Mouse (Mus musculus): Measurements from ENCODE around the gene Meis2.

The Meis2 gene

DNA sequence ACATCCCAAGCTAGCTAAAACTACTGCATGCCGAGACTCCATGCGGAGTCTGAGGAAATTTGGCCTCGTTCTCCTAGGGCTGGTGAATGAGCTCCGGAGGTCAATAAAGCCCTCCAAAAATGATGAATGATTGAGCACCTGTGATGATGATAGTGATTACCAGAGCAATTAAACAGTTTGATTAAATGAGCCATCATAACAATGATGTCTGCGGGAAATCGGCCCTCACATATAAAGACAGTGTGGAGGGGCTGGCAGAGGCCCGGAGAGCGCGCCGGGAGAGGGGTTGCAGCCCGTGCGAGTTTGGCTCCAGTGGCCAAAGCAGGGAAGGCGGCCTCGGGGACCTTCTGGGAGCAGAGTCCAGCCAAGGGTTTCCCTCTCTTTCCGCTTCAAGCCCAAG, 2.1 kb upstream of the Meis2 start:
- DNase-seq, result peak; percentile 55

DNA sequence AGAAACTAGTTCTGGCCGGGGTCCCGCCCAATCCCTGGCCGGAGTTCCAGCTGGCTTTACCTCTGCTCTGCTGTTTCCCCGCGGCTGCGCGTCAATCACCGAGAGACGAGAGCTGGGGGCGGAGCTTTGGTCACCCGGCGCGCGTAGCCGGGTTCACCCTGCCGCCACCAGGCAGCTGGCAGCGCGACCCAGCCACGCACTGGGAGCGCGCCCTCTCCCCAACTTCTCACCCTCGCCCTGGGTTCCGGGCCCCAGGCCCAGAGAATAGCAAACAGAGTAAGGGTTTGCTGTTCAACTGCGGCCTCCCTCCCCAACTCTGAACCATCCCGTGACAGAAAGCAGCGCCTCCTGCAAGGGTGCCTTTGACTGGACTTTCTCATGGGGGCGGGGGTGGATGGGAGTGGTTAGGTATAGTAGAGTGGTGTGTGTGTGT, 1.4 kb upstream of the Meis2 start:
- peak; percentile 92 for DNase-seq

DNA sequence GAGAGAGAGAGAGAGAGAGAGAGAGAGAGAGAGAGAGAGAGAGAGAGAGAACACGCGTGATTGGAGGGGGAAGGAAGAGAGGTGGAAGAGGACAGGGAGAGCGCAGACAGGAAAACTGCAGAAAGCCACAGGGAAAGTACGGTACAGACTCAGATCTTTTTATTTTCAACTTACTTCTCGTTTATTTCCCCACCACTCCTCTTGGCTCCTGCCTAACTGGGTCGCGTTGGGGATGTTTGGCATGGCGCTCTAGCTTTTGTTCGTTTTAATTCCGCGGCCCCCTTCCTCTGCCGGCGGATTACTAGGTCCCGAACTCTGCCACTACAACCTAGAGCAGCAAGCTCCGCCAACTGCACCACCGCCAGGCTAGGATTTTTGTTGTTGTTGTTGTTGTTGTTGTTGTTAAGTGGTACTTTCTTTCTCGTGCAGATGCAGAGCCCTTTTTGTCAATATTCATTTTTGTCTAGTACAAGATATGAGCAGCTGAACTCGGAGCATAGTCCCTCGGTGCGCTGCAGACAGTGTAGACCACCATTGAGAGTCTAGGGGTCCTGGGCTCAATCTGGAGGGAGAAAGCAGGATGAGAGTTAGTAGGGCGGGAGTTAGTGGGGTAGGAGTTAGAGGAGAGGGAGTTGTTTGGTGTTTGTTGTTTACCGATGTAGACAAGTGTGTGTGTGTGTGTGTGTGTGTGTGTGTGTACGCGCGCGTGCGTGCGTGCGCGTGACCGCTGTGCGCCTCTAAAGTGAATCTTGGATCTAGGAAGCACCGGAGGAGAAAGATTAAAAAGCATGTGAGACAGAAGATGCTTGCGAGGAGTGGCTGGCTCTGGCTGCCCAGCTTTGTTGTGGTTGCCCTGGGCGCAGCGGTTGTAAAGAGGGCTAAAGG, 660 bp upstream of the Meis2 start:
- DNase-seq, result no peak

- peak; percentile 59 for DNase-seq
Measured at GRCm38 (mm10) chr2:116065057-116065456, 582 bp downstream of the Meis2 start.

- peak; percentile 60 for DNase-seq
Measured at GRCm38 (mm10) chr2:116064521-116064920, 1.1 kb downstream of the Meis2 start.

- peak; percentile 69 for DNase-seq
Measured at GRCm38 (mm10) chr2:116063819-116064293, 1.8 kb downstream of the Meis2 start.

- peak; percentile 58 for DNase-seq
Measured at GRCm38 (mm10) chr2:116062761-116063441, 2.7 kb downstream of the Meis2 start.

DNA sequence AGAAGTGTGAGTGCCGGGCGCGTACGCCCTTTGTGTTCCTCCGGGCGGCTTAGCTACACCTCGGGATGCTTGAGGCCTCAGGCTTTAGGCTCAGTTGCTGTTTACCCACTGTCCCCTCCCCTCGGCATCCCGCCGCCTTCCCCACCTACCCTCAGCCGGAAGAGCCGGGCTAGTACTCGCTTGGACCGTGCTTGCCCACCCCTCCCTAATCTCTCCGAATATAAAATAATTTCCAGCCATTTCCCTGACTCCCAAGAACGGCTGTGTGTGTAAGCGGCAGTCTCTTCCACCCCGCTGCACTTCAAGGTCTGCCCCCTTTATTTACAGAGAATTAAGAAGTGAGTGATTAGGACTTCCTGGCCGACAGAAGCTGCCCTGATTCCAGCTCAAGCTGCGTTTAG, 3.4 kb downstream of the Meis2 start:
- DNase-seq, result peak; percentile 76

GRCm38 (mm10) chr2:116061401-116062021, 4.1 kb downstream of the Meis2 start:
- DNase-seq, result peak; percentile 34

- DNase-seq, result peak; percentile 15
Measured at GRCm38 (mm10) chr2:116060701-116061400, 4.8 kb downstream of the Meis2 start.

DNA sequence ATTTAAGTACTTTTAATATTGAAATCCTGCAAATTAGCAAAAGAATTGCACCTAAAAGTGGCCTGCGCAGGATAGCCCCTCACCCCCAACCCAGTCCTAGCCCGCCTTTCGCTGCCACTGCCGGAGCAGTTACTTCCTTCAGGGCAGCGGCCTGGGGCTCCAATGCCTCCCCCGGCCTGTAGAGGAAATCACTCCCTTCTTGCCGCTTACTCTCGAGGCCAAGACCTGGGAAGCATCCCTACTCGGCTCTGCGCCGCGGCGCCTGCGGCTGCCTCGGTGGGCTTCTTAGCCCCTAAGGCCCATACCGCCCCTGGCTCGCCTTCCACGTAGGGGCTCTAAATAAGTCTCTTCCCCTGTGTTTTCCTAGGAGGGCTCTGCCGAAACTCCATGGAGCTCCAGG, 5.4 kb downstream of the Meis2 start:
- peak; percentile 37 for DNase-seq

GRCm38 (mm10) chr2:116059661-116060060, 6.0 kb downstream of the Meis2 start:
- no peak for DNase-seq

DNA sequence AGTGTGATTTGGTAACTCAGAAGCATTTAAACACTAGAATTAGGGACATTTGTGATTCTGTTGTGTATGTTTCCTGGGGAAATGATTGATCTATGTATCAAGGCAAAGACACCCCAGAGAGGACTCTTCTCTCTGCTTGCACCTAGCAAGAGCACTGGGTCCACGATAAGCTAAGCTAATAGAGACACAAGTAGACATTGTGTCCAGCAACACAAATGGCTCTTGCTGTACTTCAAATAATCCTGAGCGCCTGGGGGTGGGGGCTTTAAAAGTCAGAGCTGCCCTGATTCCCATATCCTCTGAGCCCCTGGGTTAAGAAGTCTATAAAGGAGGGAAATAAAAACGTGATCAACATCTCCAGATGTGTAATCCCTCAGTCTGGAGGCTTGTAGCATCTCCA, 6.6 kb downstream of the Meis2 start:
- DNase-seq, result no peak

DNA sequence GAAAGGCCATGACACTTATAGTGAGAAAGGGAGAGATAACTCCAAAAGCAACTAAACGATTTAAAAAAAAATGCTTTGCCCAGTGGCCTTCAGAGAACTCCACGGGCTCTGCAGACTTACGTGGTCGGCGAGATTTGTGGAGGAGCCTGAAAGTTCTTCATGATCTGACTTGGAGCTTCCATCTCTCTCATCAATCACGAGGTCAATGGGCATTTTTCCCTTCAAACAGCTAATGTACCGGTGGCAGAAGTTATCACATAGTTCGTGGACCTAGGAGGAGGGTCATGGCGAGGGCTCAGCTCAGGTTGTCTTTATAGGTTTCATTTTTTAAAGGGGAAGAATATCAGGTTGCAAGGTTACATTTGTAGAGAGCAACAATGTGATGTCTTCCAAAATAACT, 7.1 kb downstream of the Meis2 start:
- no peak for DNase-seq

- DNase-seq, result no peak
Measured at GRCm38 (mm10) chr2:116056826-116057225, 8.8 kb downstream of the Meis2 start.

- DNase-seq, result no peak
Measured at GRCm38 (mm10) chr2:116055686-116056620, 9.7 kb downstream of the Meis2 start.

DNA sequence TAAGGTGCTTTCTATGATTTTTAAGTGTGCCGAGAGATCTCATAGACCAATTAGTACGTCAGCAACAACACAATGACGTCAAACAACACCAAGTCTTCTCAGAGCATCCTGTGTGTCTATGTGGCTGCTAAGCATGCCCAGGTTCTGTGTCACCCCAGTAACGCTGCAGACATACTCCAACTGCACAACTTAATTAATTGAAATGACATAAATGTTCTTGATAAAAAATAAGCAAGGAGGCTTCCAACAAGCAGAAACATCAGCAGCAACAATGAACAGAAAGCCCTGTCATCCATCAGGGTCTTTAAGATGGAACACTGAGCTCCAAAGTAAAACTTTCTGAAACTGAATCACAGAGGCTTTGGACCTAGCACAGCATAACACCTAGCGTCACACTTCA, 11.7 kb downstream of the Meis2 start:
- no peak for DNase-seq

DNA sequence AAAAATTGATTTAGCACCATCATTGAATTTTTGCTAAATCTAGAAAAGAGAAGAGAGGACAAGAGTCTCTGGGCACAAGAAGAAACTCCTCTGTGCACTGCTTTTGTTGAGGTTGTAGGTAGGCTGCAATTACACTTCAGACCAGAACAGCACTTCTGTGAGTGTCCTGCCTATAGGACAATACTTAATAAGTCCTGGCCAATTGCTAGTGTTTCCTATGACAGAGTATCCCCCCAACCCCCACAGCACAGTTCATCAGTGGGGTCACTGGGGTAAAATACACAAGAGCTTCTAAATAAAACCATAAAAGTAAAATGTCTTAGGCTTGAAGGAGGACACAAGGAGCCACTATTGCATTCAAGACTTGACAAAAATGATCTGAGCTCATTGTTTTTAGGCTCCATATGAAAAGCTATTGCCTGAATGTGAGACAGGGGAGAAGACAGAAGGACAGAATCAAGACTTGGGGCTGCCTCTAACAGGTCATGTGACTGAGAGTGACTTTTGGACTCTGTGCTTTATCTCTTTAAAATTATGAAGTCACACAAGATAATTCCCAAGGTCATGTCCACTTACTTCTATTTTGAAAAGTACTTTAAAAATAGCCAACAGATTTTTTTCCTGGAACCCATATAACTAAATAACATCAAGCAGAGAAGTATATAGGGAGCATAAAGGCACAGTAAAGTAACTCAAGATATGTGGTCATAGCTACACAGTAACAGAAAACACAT, 12.8 kb downstream of the Meis2 start:
- no peak for DNase-seq

- no peak for DNase-seq
Measured at GRCm38 (mm10) chr2:116051906-116052614, 13.6 kb downstream of the Meis2 start.

GRCm38 (mm10) chr2:116049710-116050109, 15.9 kb downstream of the Meis2 start:
- no peak for DNase-seq
